8 mouse cellular contexts compared by ENCODE assay signal in genomic region chr9:69453066-69453900, GRCm38 (mm10). TPM values are rescaled to one million over a fixed set of nuclear protein-coding genes. Genes with fewer than 3 reads are reported as not detected.
DNase-seq lines count a peak whose midpoint lies in the region; ATAC-seq and TF ChIP-seq lines count a peak whose summit lies in the region.

Gene Anxa2 (plus strand): TSS chr9:69453620.

- TF ChIP-seq CTCF in testis, adult 2 months (IDR thresholded peaks at IDR 0.05; ENCODE audit: control insufficient read depth, insufficient read depth, insufficient replicate concordance, low read depth, low read length), result no peak

- no peaks in the 10 kb centered on the region; the same call in 1 of the 2 replicates for H3K36me3 ChIP-seq in embryonic facial prominence, embryonic 15.5 days
- H3K36me3 ChIP-seq in heart, embryonic 11.5 days (ENCODE audit: control insufficient read depth, insufficient read depth, low read length), result no peaks in the 10 kb centered on the region
- H3K36me3 ChIP-seq in kidney, embryonic 15.5 days, result 0 out of 2 replicates have a peak, but pooled peaks cover 3% of the 10 kb centered on the region
- H3K36me3 ChIP-seq in liver, embryonic 15.5 days (replicated peaks), result no peaks in the 10 kb centered on the region
- H3K36me3 ChIP-seq in testis, adult 2 months (ENCODE audit: control insufficient read depth, insufficient read depth, low read length), result no peaks in the 10 kb centered on the region

- peak; percentile 36; the same call in 1 of the 2 replicates for TF ChIP-seq POLR2A in testis, adult 2 months (IDR thresholded peaks at IDR 0.05; ENCODE audit: control insufficient read depth, low read depth, low read length)

- H3K4me3 ChIP-seq in embryonic facial prominence, embryonic 15.5 days (replicated peaks), result peak within 1 kb of the TSS; percentile 87
- peak within 1 kb of the TSS; percentile 81 for H3K4me3 ChIP-seq in heart, embryonic 11.5 days (ENCODE audit: low read depth, low read length)
- H3K4me3 ChIP-seq in kidney, embryonic 15.5 days (replicated peaks), result peak within 1 kb of the TSS; percentile 67
- H3K4me3 ChIP-seq in liver, embryonic 15.5 days (replicated peaks), result peak within 1 kb of the TSS; percentile 60
- peak within 1 kb of the TSS; percentile 89 for H3K4me3 ChIP-seq in testis, adult 2 months (ENCODE audit: control insufficient read depth, low read depth, low read length)

- H3K27me3 ChIP-seq in embryonic facial prominence, embryonic 15.5 days, result no peaks in the 10 kb centered on the region
- H3K27me3 ChIP-seq in heart, embryonic 11.5 days (ENCODE audit: control insufficient read depth, insufficient read depth, low read length), result no peaks in the 10 kb centered on the region
- H3K27me3 ChIP-seq in kidney, embryonic 15.5 days, result no peaks in the 10 kb centered on the region
- peaks cover 26% of the 10 kb centered on the region for H3K27me3 ChIP-seq in liver, embryonic 15.5 days
- H3K27me3 ChIP-seq in testis, adult 2 months (ENCODE audit: control insufficient read depth, insufficient read depth, low read length), result no peaks in the 10 kb centered on the region

- H3K9me3 ChIP-seq in embryonic facial prominence, embryonic 15.5 days (replicated peaks), result no peaks in the 10 kb centered on the region
- no peaks in the 10 kb centered on the region for H3K9me3 ChIP-seq in heart, embryonic 11.5 days (replicated peaks; ENCODE audit: control insufficient read depth, low read length)
- H3K9me3 ChIP-seq in kidney, embryonic 15.5 days (replicated peaks), result no peaks in the 10 kb centered on the region
- no peaks in the 10 kb centered on the region for H3K9me3 ChIP-seq in liver, embryonic 15.5 days (replicated peaks)

- peaks cover 57% of the 10 kb centered on the region for H3K4me1 ChIP-seq in embryonic facial prominence, embryonic 15.5 days
- H3K4me1 ChIP-seq in heart, embryonic 11.5 days (ENCODE audit: control insufficient read depth, insufficient read depth, low read length), result peaks cover 27% of the 10 kb centered on the region
- H3K4me1 ChIP-seq in kidney, embryonic 15.5 days, result peaks cover 52% of the 10 kb centered on the region
- H3K4me1 ChIP-seq in liver, embryonic 15.5 days (replicated peaks), result peaks cover 52% of the 10 kb centered on the region
- peaks cover 18% of the 10 kb centered on the region for H3K4me1 ChIP-seq in testis, adult 2 months (ENCODE audit: control insufficient read depth, insufficient read depth, low read length)

- peak within 1 kb of the TSS; percentile 65 for H3K4me2 ChIP-seq in embryonic facial prominence, embryonic 15.5 days (replicated peaks)
- peak within 1 kb of the TSS; percentile 72 for H3K4me2 ChIP-seq in heart, embryonic 11.5 days
- H3K4me2 ChIP-seq in kidney, embryonic 15.5 days, result peak within 1 kb of the TSS; percentile 77
- H3K4me2 ChIP-seq in liver, embryonic 15.5 days, result peak within 1 kb of the TSS; percentile 64

- peak; percentile 90 for ATAC-seq in embryonic facial prominence, embryonic 15.5 days (ENCODE audit: insufficient number of reproducible peaks, low FRiP score, low TSS enrichment, low read depth)
- ATAC-seq in heart, embryonic 11.5 days (replicated peaks; ENCODE audit: insufficient number of reproducible peaks, low FRiP score, low TSS enrichment), result peak; percentile 89
- peak; percentile 91 for ATAC-seq in kidney, embryonic 15.5 days (replicated peaks; ENCODE audit: low FRiP score)
- ATAC-seq in liver, embryonic 15.5 days (ENCODE audit: insufficient read depth), result peak; percentile 88

- H3K9ac ChIP-seq in embryonic facial prominence, embryonic 15.5 days, result peak within 1 kb of the TSS; percentile 84
- peak within 1 kb of the TSS; percentile 93 for H3K9ac ChIP-seq in heart, embryonic 11.5 days (ENCODE audit: low read depth, low read length)
- peak within 1 kb of the TSS; percentile 70 for H3K9ac ChIP-seq in kidney, embryonic 15.5 days
- peak within 1 kb of the TSS; percentile 54 for H3K9ac ChIP-seq in liver, embryonic 15.5 days

- peak; percentile 90 for DNase-seq in 3134 (ENCODE audit: extremely low read depth, insufficient read length, low spot score)
- DNase-seq in ZHBTc4 (ENCODE audit: low read depth, low spot score), result peak; percentile 87
- peak; percentile 55 for DNase-seq in neural tube, embryonic 10.5 days (ENCODE audit: extremely low spot score, low spot score)

- 5% methylated on average over 37 of the region's 37 CpGs for WGBS in embryonic facial prominence, embryonic 15.5 days
- 8% methylated on average over 36 of the region's 37 CpGs for WGBS in heart, embryonic 11.5 days (ENCODE audit: insufficient replicate concordance)
- 4% methylated on average over 37 of the region's 37 CpGs for WGBS in kidney, embryonic 15.5 days
- 12% methylated on average over 36 of the region's 37 CpGs for WGBS in liver, embryonic 15.5 days (ENCODE audit: insufficient replicate concordance)

- peak within 1 kb of the TSS; percentile 99 for H3K27ac ChIP-seq in embryonic facial prominence, embryonic 15.5 days (replicated peaks)
- peak within 1 kb of the TSS; percentile 91 for H3K27ac ChIP-seq in heart, embryonic 11.5 days (ENCODE audit: low read depth, low read length)
- H3K27ac ChIP-seq in kidney, embryonic 15.5 days, result peak within 1 kb of the TSS; percentile 95
- peak within 1 kb of the TSS; percentile 73 for H3K27ac ChIP-seq in liver, embryonic 15.5 days (replicated peaks)
- peak within 1 kb of the TSS; percentile 92 for H3K27ac ChIP-seq in testis, adult 2 months (ENCODE audit: control insufficient read depth, insufficient read depth, low read depth, low read length)

RNA-seq across cellular contexts. Expression of gene Anxa2, which starts in this region (rescaled TPM):
- polyA plus RNA-seq in embryonic facial prominence, embryonic 15.5 days (2015; fragmentation: Nextera tagmentation; extraction: Ambion mirVana), result 1,678 and 1,714 TPM in 2 replicates
- polyA plus RNA-seq in heart, embryonic 11.5 days (2014; fragmentation: Nextera tagmentation; extraction: Ambion mirVana), result 386 and 425 TPM in 2 replicates
- polyA plus RNA-seq in kidney, embryonic 15.5 days (2015; fragmentation: Nextera tagmentation; extraction: Ambion mirVana), result 567 and 614 TPM in 2 replicates
- 143 and 178 TPM in 2 replicates for polyA plus RNA-seq in liver, embryonic 15.5 days (2015; fragmentation: Nextera tagmentation; extraction: Ambion mirVana)
- polyA plus RNA-seq in testis, adult 2 months (2012; rRNA removed), result 73.6 and 96.8 TPM in 2 replicates

Comparison
In these comparisons a context has a peak if more than half of its experiments do, and no peak if none do; other contexts are left out.
1. Peak in every context shown above with its lines: DNase-seq, ATAC-seq, H3K4me3 ChIP-seq and H3K27ac ChIP-seq.